Mouse (Mus musculus) heart, postnatal 4 days (tissue): ENCODE data around the gene Vmn1r189. TPM values are rescaled to one million over a fixed set of nuclear protein-coding genes. Genes with fewer than 3 reads are reported as not detected.
A peak's percentile ranks its signal among the peaks of the same experiment; 100 is the strongest.
"Not testable (repeated sequence)": the region's sequence is repeated elsewhere in the genome, so short reads cannot be mapped to it uniquely, and the experiment has no call there.

Experiments
- DNase-seq: peaks from one replicate; pipeline ENCODE4 v3.0.0; 2021
- microRNA-seq, 2 experiments: library from miRNA; unstranded; fragments of <30 nt; microRNA quantifications; one replicate each; pipeline ENCODE4 v1.2.0; 2021 to 2022
- total RNA-seq, 2 experiments: library from RNA; stranded (reverse); gene quantifications; 2 replicates each; pipeline ENCODE4 v1.2.3; 2021

The Vmn1r189 gene
- total RNA-seq = not detected

GRCm38 (mm10) chr13:22105724-22106123, at the start of gene Vmn1r189:
Vmn1r189 (minus strand) TSS chr13:22105824.
- DNase-seq = not testable (repeated sequence)

- DNase-seq = not testable (repeated sequence)
These were observed 31.1 kb upstream of the Vmn1r189 start for GRCm38 (mm10) chr13:22136495-22137293.

DNA sequence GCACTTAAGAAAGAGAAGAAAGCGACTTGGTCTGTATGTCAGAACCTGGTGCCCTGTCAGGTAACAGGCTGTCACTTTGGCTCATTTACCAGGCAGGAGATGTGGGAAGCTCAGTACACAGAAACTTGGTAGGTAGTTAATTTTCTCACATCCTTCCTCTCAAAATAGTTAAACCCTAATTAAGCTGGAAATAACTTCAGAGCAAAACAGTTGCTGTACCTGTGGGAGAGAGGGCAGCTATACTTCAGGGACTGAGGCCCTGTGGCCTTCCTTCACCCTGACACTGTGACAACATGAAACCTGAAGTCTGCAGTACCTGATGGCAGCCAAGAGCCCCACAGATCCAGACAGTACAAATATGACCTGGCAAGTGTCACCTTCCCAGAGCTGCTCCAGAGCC, 21.5 kb downstream of the Vmn1r189 start, which contains the start of gene Vmn1r188:
Gene Vmn1r188 (plus strand): TSS at position 301 of the 400 bp plus-strand sequence.
- not testable (repeated sequence) for DNase-seq

GRCm38 (mm10) chr13:22063468-22063867, 42.2 kb downstream of the Vmn1r189 start:
- no peak for DNase-seq

- DNase-seq = no peak
These were observed 44.2 kb downstream of the Vmn1r189 start for GRCm38 (mm10) chr13:22061422-22061821.

DNA sequence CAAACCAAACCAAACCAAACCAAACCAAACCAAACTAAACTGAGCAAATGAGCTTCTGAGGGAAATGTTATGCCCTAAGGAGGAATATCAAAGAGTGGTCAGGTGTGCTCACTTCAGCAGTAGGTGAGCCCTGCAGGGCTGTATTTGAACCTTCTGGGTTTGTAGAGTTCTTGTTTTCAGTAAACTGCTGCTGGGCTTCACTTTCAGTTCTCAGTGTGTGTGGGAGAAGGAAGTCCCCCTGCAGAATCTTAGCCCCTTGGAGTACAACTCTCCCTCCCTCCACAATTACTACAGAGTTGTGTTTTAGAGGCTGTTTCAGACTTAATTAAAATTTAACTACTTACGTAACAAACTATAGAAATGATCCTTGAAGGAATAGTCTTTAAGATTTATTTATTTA, 51.9 kb downstream of the Vmn1r189 start:
- no peak for DNase-seq

GRCm38 (mm10) chr13:22051523-22051859, 54.1 kb downstream of the Vmn1r189 start:
- DNase-seq = no peak

DNA sequence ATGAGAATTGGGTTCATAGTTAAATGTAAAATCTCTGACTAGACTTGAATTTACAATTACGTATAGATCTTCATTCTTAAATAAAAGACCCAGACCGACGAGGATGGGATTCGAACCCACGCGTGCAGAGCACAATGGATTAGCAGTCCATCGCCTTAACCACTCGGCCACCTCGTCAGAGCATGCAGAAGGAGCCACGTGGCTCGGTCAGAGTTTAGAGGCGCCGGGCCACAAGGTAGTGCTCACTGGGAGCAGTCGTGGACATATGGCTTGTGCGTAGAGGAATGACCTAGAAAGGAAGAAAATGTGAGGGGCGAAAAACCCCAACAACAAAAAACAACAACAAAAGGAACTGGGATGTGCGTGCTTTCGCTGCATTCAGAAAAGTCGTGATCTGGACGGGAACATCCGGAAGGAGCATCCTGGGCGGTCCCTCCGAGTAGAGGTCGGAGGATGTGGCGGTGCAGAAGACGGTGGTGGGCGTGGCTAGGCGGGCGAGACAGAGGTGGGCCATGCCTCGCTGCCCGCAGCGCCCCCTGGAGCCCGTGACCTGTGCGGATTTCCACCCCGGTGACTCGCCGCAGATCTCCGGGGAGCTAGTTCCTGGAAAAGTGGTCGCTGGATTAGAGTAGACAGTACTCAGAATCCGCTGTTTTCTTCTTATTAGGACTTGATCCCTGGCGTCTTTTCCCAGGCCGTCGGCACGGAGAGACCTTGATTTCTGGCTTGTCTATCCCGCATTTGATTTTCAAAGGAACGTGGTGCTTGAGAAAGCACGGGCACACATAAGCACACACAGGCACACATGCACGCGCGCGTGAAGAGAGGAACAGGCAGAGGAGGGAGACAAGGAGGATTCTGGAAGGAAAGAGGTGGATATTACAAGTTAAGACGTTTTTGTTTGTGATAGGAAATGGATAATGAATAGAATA, 54.8 kb downstream of the Vmn1r189 start:
- DNase-seq = peak; percentile 92

Small RNAs within 50 kb of the gene (microRNA-seq; reads per million reads assigned to microRNA genes)
- gene Gm26300 = 0 reads per million in 2 experiments

Other genes starting within 250 kb of the Vmn1r189 start
- 1 to 10 TPM; 3.9 TPM for gene Zfp184, start 160.7 kb downstream of the Vmn1r189 start, total RNA-seq
- gene Pom121l2, start 124.6 kb downstream of the Vmn1r189 start, total RNA-seq = not detected
- gene Prss16, start 96.1 kb downstream of the Vmn1r189 start, total RNA-seq = not detected
- gene Hist1h2ah, start 70.3 kb downstream of the Vmn1r189 start, total RNA-seq = 100 to 1,000 TPM; 504 to 579 TPM
- gene Hist1h2bk, start 70.0 kb downstream of the Vmn1r189 start, total RNA-seq = 100 to 1,000 TPM; 416 to 424 TPM
- gene Hist1h4i, start 64.5 kb downstream of the Vmn1r189 start, total RNA-seq = 100 to 1,000 TPM; 139 to 147 TPM
- 100 to 1,000 TPM; 359 to 370 TPM for gene Hist1h2ag, start 62.9 kb downstream of the Vmn1r189 start, total RNA-seq
- 100 to 1,000 TPM; 284 to 295 TPM for gene Hist1h2bj, start 62.6 kb downstream of the Vmn1r189 start, total RNA-seq
- not detected for gene Vmn1r188, start 21.4 kb downstream of the Vmn1r189 start, total RNA-seq
- not detected for gene Vmn1r191, start 78.1 kb upstream of the Vmn1r189 start, total RNA-seq
- not detected for gene Vmn1r192, start 85.3 kb upstream of the Vmn1r189 start, total RNA-seq
- not detected for gene Vmn1r193, start 117.3 kb upstream of the Vmn1r189 start, total RNA-seq
- gene Vmn1r194, start 138.4 kb upstream of the Vmn1r189 start, total RNA-seq = not detected
- not detected for gene Vmn1r195, start 164.7 kb upstream of the Vmn1r189 start, total RNA-seq
- gene Vmn1r196, start 184.1 kb upstream of the Vmn1r189 start, total RNA-seq = not detected
- not detected for gene Vmn1r197, start 218.8 kb upstream of the Vmn1r189 start, total RNA-seq
- not detected for gene Vmn1r198, start 244.5 kb upstream of the Vmn1r189 start, total RNA-seq